Mouse (Mus musculus) hindbrain, embryonic 16.5 days (tissue): ENCODE measurements at regions not wholly inside any gene's neighbourhood (a gene's known extent, or its start where the extent isn't known, plus 50 kb on each side); places are given as distances from the start of the nearest gene placed in this dataset.

Experiments used
- ATAC-seq: fragments of 200-750 bp; cut with Nextera tagmentation; 2 replicates; pipeline ENCODE4 v1.8.0; 2017; ENCODE audit warnings: moderate TSS enrichment, moderate library complexity
- H3K27ac ChIP-seq: fragments of 300-500 bp; sonication (generic); 2 replicates; pipeline ENCODE4 v1.5.1; 2014; ENCODE audit warnings: low read depth, mild to moderate bottlenecking, control low read depth, low read length, moderate library complexity
- H3K27me3 ChIP-seq: fragments of 300-500 bp; sonication (generic); replicated peaks from 2 replicates; pipeline ENCODE4 v1.6.1; 2014; ENCODE audit warnings: low read length; ENCODE audit not compliant: control insufficient read depth, insufficient read depth
- H3K36me3 ChIP-seq: fragments of 300-500 bp; sonication (generic); 2 replicates; pipeline ENCODE4 v1.6.1; 2014; ENCODE audit warnings: mild to moderate bottlenecking, low read length, moderate library complexity, mixed read lengths; ENCODE audit not compliant: control insufficient read depth, insufficient read depth
- H3K4me1 ChIP-seq: fragments of 300-500 bp; sonication (generic); 2 replicates; pipeline ENCODE4 v1.6.1; 2014; ENCODE audit warnings: low read depth, low read length; ENCODE audit not compliant: control insufficient read depth, insufficient read depth
- H3K4me2 ChIP-seq: fragments of 300-500 bp; sonication (generic); 2 replicates; pipeline ENCODE4 v1.6.1; 2014; ENCODE audit warnings: mild to moderate bottlenecking, low read length, control low read depth, moderate library complexity
- H3K4me3 ChIP-seq: fragments of 300-500 bp; sonication (generic); 2 replicates; pipeline ENCODE4 v1.5.1; 2014; ENCODE audit warnings: mild to moderate bottlenecking, low read length, control low read depth, moderate library complexity
- H3K9ac ChIP-seq: fragments of 300-500 bp; sonication (generic); 2 replicates; pipeline ENCODE4 v1.6.1; 2014; ENCODE audit warnings: low read depth, mild to moderate bottlenecking, control low read depth, low read length, moderate library complexity
- H3K9me3 ChIP-seq: fragments of 300-500 bp; sonication (generic); 2 replicates; pipeline ENCODE4 v1.6.1; 2014; ENCODE audit warnings: mild to moderate bottlenecking, low read length, moderate library complexity; ENCODE audit not compliant: control insufficient read depth
- WGBS: fragments of 180-500 bp; shearing (Covaris S2); extraction: QIAGEN DNeasy Blood & Tissue Kit; methylation state at CpG from one replicate; pipeline ENCODE4 v1.1.7; 2014; 5-methylcytosine and 5-hydroxymethylcytosine counted together

DNA sequence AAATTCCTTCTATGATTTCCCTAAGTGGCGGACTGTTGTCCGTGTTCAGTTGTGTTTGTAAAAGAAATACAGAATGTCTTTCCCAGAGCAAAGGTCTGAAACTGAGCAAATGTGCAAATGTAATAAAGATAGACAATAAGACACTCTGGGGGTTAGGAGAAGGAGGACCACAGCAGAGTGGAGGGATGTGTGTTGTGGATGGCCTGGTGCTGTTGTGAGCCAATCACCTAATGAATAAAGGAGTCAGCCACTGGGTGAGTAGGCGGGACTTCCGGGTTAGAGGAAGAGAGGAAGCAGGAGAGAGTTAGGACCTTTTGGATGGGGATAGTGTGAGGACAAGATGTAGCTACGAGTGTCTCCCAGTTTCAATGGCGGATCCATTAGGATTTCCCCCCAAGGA is 72.7 kb upstream of the Sertad2 start:
- no peaks in the 10 kb centered on the region for H3K9me3 ChIP-seq
- no peaks in the 10 kb centered on the region for H3K27me3 ChIP-seq
- WGBS: 90% methylated on average over 6 of the region's 6 CpGs
- H3K4me1 ChIP-seq: no peaks in the 10 kb centered on the region
- H3K4me2 ChIP-seq: no peak overlapping the region
- H3K27ac ChIP-seq: no peak overlapping the region
- no peak overlapping the region for H3K9ac ChIP-seq
- H3K36me3 ChIP-seq: no peaks in the 10 kb centered on the region
- ATAC-seq: no peak
- H3K4me3 ChIP-seq: no peak overlapping the region

DNA sequence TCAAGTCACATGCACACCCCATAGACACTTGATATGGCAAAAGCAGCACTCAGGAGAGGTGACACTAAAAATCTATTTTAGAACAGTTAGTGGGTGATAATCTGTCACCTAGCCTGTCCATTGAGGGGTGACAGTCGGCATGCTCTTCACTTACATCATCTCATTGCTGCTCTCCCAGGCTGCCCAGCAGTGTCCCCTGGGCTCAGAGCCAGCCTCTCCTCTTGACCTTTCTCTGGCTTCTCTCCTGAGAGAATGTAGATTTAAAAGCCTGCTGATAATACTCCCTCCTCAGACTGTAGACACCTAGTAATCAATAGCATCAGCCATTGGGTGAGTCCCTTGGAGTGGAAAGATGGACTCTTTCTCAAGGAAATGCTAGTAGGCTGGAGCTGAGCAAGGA is 70.7 kb upstream of the Sertad2 start:
- no peaks in the 10 kb centered on the region for H3K36me3 ChIP-seq
- ATAC-seq: no peak
- H3K4me3 ChIP-seq: no peak overlapping the region
- H3K27ac ChIP-seq: no peak overlapping the region
- no peaks in the 10 kb centered on the region for H3K27me3 ChIP-seq
- WGBS: 70% methylated on average over 1 of the region's 1 CpGs
- no peaks in the 10 kb centered on the region for H3K9me3 ChIP-seq
- no peak overlapping the region for H3K4me2 ChIP-seq
- H3K9ac ChIP-seq: no peak overlapping the region
- H3K4me1 ChIP-seq: peaks cover under 1% of the 10 kb centered on the region; the same call in 1 of the 2 replicates

DNA sequence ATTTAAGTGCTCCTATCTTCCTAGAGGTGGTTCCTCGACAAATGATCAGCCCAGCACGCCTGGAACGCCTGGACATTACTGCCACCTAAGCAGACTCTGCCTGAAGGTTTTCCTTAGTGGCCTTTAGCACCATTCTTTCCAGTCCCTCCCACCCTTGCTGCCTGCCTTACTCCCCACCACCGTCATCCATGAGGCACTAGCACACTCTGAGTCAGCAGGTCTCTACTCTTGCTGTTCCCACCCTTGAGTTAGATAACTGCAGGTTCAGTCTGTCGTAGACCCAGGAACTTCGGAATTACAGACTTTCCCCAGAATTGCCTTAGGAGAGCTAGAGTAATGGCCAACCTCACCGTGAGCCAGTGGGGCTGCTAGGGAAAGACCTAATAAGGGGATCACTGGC is 67.4 kb upstream of the Sertad2 start:
- Histone ChIP-seq H3K4me2 (no peak overlapping the region), H3K4me3 (no peak overlapping the region), H3K9ac (no peak overlapping the region), H3K4me1 (peaks cover 4% of the 10 kb centered on the region; the same call in 1 of the 2 replicates), H3K9me3 (no peaks in the 10 kb centered on the region; the same call in 1 of the 2 replicates), H3K27ac (no peak overlapping the region), H3K36me3 (no peaks in the 10 kb centered on the region), H3K27me3 (no peaks in the 10 kb centered on the region)
- 87% methylated on average over 7 of the region's 7 CpGs for WGBS
- no peak for ATAC-seq

DNA sequence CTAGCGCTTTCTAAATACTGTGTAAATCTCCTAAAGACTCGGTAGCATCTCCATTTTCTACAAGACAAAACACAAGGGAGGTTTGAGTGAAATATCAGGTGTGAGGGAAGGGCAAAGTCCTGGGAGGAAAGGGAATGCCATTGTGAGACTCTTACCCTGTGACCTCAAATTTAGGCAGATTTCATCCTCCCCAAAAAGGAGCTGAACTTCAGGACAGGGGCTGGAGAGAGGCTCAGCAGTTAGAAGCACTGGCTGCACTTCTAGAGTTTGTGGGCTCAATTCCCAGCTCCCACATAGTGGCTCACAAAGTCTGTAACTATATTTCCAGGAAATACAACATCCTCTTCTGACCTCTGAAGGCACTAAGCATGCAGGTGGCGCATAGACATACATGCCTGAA is 66.6 kb upstream of the Sertad2 start:
- WGBS: 85% methylated on average over 3 of the region's 3 CpGs
- Histone ChIP-seq H3K27me3 (no peaks in the 10 kb centered on the region), H3K9me3 (no peaks in the 10 kb centered on the region; the same call in 1 of the 2 replicates), H3K4me1 (peaks cover 4% of the 10 kb centered on the region; the same call in 1 of the 2 replicates), H3K36me3 (no peaks in the 10 kb centered on the region), H3K27ac (no peak overlapping the region), H3K4me3 (no peak overlapping the region), H3K9ac (no peak overlapping the region), H3K4me2 (no peak overlapping the region)
- ATAC-seq: no peak

DNA sequence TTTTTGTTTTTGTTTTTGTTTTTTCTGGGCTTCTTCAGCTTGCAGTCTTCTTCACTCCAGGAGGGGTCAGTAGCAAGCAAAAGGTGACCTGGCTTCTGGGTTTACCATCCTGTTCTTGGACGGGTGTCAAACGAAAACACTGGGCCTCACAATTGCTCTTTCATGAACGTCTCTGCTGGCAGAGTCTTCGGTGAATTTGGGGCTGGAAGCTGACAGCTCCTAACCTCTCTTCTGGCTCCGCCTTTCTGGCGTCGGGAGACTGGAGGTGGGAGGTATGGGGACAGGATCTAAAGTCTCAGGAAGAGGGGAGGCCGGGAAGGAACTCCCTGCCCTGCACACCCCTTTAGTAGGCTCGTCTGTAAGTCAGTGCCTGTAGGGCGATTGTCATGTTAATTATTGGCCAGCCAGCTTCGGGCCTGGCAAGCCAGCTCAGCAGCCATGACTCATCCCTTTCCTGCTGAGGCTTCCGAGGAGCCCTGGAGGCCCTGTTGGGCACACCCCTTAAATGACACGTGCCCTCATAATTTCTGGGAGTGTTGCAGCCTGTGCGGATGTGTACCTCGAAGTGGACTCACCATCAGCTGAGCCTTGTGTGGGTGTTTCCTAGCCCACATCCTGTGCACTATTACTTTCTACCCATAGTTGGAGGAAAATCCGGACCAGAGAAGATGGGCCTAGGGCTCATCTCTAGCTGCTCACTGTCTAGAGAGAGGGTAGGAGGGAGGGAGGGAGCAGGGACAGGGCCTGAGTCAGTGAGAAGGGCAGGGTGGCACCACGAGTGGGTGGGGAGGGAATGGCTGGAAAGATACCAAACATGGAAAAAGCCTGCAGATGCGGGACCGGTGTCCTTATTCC is 65.6 kb upstream of the Sertad2 start:
- Histone ChIP-seq H3K9ac (no peak overlapping the region), H3K36me3 (no peaks in the 10 kb centered on the region), H3K4me3 (no peak overlapping the region), H3K27me3 (no peaks in the 10 kb centered on the region), H3K27ac (peak overlapping the region; percentile 29; the same call in 1 of the 2 replicates), H3K4me2 (peak overlapping the region; percentile 32), H3K9me3 (no peaks in the 10 kb centered on the region; the same call in 1 of the 2 replicates), H3K4me1 (peaks cover 4% of the 10 kb centered on the region; the same call in 1 of the 2 replicates)
- 11% methylated on average over 18 of the region's 19 CpGs for WGBS
- ATAC-seq: peak; percentile 87

DNA sequence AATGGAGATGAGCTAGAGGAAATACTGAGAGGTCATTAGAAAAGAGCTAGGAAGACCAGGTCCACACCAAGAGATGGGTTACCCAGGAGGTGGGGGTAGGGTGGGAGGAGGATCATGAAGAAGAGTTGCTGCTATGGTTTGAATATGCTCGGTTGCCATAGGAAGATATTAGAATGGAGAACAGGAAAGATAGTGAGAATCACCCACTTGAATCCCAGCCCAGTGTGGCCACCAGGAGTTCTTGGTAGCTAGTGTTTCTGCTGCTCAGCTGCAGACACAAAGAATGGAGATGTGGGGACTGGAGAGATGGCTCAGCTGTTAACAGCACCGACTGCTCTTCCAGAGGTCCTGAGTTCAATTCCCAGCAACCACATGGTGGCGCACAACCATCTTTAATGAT is 62.4 kb upstream of the Sertad2 start:
- Histone ChIP-seq H3K4me1 (peaks cover 4% of the 10 kb centered on the region; the same call in 1 of the 2 replicates), H3K27me3 (no peaks in the 10 kb centered on the region), H3K4me2 (no peak overlapping the region), H3K27ac (no peak overlapping the region), H3K36me3 (no peaks in the 10 kb centered on the region), H3K9me3 (no peaks in the 10 kb centered on the region; the same call in 1 of the 2 replicates), H3K9ac (no peak overlapping the region), H3K4me3 (no peak overlapping the region)
- WGBS: 88% methylated on average over 3 of the region's 3 CpGs
- no peak for ATAC-seq

DNA sequence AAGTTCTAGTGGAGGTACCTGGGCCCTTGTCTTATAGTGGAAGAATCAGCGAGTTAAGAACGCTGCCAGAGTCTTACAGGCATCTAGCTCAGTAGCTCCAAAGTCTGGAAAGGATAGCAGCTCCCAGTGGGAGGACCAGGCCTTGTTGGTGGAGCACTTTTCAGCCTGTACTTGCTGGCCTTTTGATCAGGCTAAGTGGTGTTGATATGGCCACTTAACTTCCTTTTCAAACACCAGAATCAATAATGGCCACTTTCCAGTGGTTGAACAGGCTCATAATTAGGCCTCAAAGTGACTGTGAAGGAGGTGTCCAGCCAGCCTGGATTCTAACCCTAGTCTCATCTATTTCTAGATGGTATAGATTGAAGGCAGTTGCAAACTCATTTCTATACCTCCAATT is 57.7 kb upstream of the Sertad2 start:
- WGBS: 93% methylated on average over 2 of the region's 2 CpGs
- no peak for ATAC-seq
- no peak overlapping the region for H3K27ac ChIP-seq

More for the DNA sequence above, 57.7 kb upstream of the Sertad2 start:
- Histone ChIP-seq H3K36me3 (no peaks in the 10 kb centered on the region), H3K4me3 (no peak overlapping the region), H3K9ac (no peak overlapping the region), H3K27me3 (no peaks in the 10 kb centered on the region), H3K4me2 (no peak overlapping the region), H3K4me1 (no peaks in the 10 kb centered on the region), H3K9me3 (no peaks in the 10 kb centered on the region)
